Mouse (Mus musculus): ENCODE results near the gene Trim40. TPM values are rescaled to one million over a fixed set of nuclear protein-coding genes. Genes with fewer than 3 reads are reported as not detected.
A peak's percentile ranks its signal among the peaks of the same experiment; 100 is the strongest.
"Not testable (repeated sequence)": the region's sequence is repeated elsewhere in the genome, so short reads cannot be mapped to it uniquely, and the experiment has no call there.

Gene Trim40
- polyA plus RNA-seq, 1 experiment from 2014 or later, result not detected

DNA sequence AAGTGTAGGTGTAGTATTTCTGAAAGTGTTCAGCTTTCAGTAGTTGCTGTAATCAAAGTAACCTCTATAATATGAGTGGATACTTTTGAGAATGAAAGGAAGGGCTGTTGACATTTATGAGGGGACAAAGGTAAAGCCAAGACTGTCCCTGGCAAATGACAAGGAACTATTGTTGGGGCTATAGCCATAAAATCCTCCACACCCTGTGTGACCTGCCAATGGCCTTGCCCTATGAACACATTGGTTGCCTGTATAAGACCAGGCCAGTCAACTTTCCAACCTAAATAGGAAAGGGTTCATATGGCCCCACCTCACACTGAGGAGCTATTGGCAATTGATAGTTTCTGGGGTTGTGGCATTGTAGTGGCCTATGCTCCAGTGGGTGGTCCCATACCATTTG, 7.1 kb upstream of the Trim40 start:
- no peak for ATAC-seq
- no peak for TF ChIP-seq CTCF (IDR thresholded peaks at IDR 0.05)
- DNase-seq (ENCODE audit: low read depth, low spot score), result no peak
- peaks cover 4% of the 10 kb centered on the region for H3K27me3 ChIP-seq
- in situ Hi-C loops (cut with MboI; ENCODE audit: low pct_unique_long_range_greater_than_20kb), result no loop called here
- POLR2A ChIA-PET, result no interaction called here
- CTCF ChIA-PET, result interaction anchor here (0.9 to 2.6 kb wide), 9 partner anchors 9 to 110 kb away, joined by 3 to 12 read pairs (median 3); no protein-coding TSS in a partner anchor

DNA sequence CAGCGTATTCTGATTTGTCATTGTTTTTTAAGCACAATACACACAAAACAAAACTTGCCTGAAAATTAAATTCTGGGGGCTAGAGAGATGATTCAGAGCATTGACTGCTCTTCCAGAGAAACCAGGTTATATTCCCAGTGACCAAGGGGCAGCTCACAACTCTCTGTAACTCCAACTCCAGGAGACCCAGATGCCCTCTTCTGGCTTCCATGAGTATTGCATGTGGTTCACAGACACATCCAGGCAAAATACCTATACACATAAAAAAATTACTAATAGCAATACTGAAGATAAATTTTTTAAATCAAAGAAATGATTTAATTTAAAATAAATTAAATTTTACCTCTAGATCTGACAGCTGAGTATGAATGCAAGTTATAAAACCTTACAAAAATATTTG, 6.7 kb upstream of the Trim40 start:
- CTCF ChIA-PET, result interaction anchor here (0.9 to 2.6 kb wide), 8 partner anchors 9 to 110 kb away, joined by 3 to 12 read pairs (median 4); no protein-coding TSS in a partner anchor
- POLR2A ChIA-PET, result no interaction called here
- TF ChIP-seq CTCF (IDR thresholded peaks at IDR 0.05), result peak; percentile 65
- DNase-seq (ENCODE audit: low read depth, low spot score) (no peak), ATAC-seq (no peak)
- H3K27me3 ChIP-seq, result peaks cover 2% of the 10 kb centered on the region
- in situ Hi-C loops (cut with MboI; ENCODE audit: low pct_unique_long_range_greater_than_20kb), result no loop called here

DNA sequence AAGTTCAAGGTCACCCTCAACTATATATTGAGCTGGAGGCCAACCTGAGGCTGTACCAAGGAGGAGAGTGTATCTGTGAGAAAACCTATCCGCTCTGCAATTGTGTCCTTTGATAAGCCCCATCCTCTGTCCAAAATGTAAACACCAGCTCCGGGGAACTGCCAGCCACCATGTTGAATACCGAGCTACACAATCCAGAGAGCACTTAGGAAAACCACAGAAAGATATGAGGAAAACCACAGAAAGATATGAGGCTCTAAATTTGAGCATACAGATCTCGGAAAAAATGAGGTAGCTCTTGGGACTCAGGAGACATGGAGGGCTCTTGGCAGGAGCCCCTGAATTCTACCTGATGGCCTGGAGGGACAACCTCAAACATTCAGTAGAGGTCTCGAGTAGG, 3.5 kb upstream of the Trim40 start:
- no peak for TF ChIP-seq CTCF (IDR thresholded peaks at IDR 0.05)
- in situ Hi-C loops (cut with MboI; ENCODE audit: low pct_unique_long_range_greater_than_20kb), result loop anchor here (5.0 kb wide), 2 partner anchors 159 to 309 kb away; partner anchors contain the start of gene Olfr94
- H3K27me3 ChIP-seq, result peaks cover 14% of the 10 kb centered on the region
- no peak for DNase-seq (ENCODE audit: low read depth, low spot score)
- ChIA-PET CTCF (interaction anchor here (0.8 to 5.9 kb wide), 14 partner anchors 8 to 304 kb away, joined by 3 to 51 read pairs (median 6); no protein-coding TSS in a partner anchor), POLR2A (no interaction called here)
- ATAC-seq, result no peak

DNA sequence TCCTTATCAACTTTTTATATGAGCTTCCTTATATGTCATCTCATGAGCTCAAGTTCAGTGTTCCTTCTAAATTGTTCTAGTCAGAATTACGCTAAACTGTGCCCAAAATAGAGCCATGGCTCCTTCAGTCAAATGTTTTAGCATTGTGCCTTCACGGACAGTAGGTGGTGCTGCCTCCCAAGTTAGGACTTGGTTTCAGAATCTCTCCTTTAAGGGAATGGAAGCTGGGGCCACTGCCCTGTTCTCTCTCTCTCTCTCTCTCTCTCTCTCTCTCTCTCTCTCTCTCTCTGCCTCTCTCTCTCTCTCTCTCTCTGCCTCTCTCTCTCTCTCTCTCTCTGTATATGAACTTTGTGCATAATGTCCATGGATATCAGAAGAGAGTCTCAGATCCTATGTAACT, 2.4 kb upstream of the Trim40 start:
- CTCF ChIA-PET, result interaction anchor here (0.7 to 5.9 kb wide), 27 partner anchors 9 to 312 kb away, joined by 3 to 51 read pairs (median 5); no protein-coding TSS in a partner anchor
- POLR2A ChIA-PET, result interaction anchor here (0.7 kb wide), 1 partner anchor 54 kb away, joined by 3 read pairs; no protein-coding TSS in a partner anchor
- H3K27me3 ChIP-seq, result peaks cover 20% of the 10 kb centered on the region
- peak; percentile 80 for ATAC-seq
- in situ Hi-C loops (cut with MboI; ENCODE audit: low pct_unique_long_range_greater_than_20kb), result loop anchor here (5.0 kb wide), 2 partner anchors 160 to 310 kb away; partner anchors contain the start of gene Olfr94
- TF ChIP-seq CTCF (IDR thresholded peaks at IDR 0.05), result peak; percentile 87
- DNase-seq (ENCODE audit: low read depth, low spot score), result no peak

DNA sequence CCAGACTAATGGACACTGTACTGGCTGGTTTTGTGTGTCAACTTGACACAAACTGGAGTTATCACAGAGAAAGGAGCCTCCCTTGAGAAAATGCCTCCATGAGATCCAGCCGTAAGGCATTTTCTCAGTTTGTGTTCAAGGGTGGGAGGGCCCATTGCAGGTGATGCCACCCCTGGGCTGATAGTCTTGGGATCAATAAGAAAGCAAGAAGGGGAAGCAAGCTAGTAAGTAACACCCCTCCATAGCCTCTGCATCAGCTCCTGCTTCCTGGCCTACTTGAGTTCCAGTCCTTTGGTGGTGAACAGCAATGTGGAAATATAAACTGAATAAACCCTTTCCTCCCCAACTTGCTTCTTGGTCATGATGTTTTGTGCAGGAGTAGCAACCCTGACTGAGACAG, 1.6 kb upstream of the Trim40 start:
- in situ Hi-C loops (cut with MboI; ENCODE audit: low pct_unique_long_range_greater_than_20kb), result loop anchor here (5.0 kb wide), 2 partner anchors 161 to 311 kb away; partner anchors contain the start of gene Olfr94
- DNase-seq (ENCODE audit: low read depth, low spot score); ATAC-seq; POLR2A ChIA-PET: not testable (repeated sequence)
- H3K27me3 ChIP-seq, result peaks cover 22% of the 10 kb centered on the region
- CTCF ChIA-PET, result interaction anchor here (0.8 to 5.9 kb wide), 13 partner anchors 12 to 313 kb away, joined by 3 to 51 read pairs (median 7); no protein-coding TSS in a partner anchor

DNA sequence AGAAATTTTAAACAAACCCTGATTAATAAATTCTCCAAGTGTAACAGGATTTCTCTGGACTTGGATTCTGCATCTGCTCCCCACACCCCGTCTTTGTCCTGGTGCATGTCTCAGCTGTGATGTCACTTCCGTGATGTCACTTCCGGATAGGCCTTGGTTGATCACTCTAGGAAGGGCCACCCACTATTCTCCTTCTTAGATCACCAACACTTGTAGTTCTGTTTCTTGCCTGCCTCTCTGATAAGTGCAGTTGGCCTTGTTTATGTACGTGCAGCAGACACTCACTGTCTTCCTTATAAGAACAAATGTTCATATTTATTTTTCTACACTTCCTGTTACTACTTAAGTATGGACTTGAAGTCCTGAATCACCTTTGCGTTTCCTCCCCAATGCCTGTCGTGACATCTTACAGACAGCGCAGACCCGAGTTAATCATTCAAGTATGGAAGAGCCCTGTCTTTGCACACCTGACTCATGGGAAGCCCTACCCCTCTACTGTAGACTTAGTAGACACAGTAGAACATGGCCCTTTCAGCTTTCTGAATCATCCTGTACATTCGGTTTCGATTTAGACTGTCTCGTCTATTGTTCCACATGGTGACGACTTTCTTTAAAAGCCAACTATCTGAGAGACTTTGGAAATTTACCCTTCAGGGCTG, 4.7 kb downstream of the Trim40 start:
- no peak for ATAC-seq
- CTCF ChIA-PET, result interaction anchor here (1.0 kb wide), 1 partner anchor 9 kb away, joined by 3 read pairs; no protein-coding TSS in a partner anchor
- no peak for DNase-seq (ENCODE audit: low read depth, low spot score)
- POLR2A ChIA-PET, result no interaction called here
- in situ Hi-C loops (cut with MboI; ENCODE audit: low pct_unique_long_range_greater_than_20kb), result no loop called here
- no peak for TF ChIP-seq CTCF (IDR thresholded peaks at IDR 0.05)
- H3K27me3 ChIP-seq, result peaks cover 18% of the 10 kb centered on the region

DNA sequence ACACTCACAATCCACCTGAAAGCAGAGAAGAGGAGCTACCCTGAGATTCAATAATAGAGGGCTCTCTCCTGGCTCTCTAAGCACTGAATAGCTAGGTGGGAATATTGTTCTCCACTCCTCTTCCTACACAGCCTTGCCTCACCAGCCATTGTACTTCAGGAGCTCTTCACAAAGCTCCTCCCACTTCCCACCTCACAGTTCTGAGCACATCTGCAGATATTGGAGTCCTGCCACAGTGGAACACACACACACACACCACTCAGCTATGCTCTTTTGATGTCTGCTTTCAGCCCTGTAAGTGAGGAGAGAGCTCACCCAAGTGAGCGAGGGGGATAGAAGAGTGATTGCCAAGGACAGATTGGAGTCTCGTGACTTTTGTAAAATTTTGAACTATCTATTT, 6.6 kb downstream of the Trim40 start:
- DNase-seq (ENCODE audit: low read depth, low spot score) (no peak), ATAC-seq (no peak)
- ChIA-PET POLR2A (no interaction called here), CTCF (interaction anchor here (1.1 to 1.6 kb wide), 4 partner anchors 9 to 30 kb away, joined by 3 to 7 read pairs (median 4); no protein-coding TSS in a partner anchor)
- in situ Hi-C loops (cut with MboI; ENCODE audit: low pct_unique_long_range_greater_than_20kb), result no loop called here
- peaks cover 8% of the 10 kb centered on the region for H3K27me3 ChIP-seq
- no peak for TF ChIP-seq CTCF (IDR thresholded peaks at IDR 0.05)

DNA sequence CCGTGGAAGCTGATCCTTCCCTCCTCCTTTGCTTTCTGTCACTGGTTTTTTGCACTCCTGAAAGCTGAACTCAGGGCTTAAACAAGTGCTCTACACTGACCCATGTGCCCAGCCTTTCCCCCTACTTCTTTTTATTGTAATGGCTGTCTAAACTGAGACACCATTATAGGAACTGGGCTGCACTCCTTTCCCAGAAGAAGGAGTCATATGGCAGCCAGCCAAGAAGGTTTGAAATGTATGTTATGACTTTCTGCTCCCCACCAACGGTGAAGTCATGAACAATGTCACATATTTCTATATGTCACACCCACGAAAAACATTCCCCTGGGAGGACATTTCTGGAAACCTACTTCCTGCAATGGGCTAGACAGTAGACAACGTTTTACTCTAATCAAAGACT, 15.3 kb downstream of the Trim40 start:
- CTCF ChIA-PET, result no interaction called here
- in situ Hi-C loops (cut with MboI; ENCODE audit: low pct_unique_long_range_greater_than_20kb), result no loop called here

DNA sequence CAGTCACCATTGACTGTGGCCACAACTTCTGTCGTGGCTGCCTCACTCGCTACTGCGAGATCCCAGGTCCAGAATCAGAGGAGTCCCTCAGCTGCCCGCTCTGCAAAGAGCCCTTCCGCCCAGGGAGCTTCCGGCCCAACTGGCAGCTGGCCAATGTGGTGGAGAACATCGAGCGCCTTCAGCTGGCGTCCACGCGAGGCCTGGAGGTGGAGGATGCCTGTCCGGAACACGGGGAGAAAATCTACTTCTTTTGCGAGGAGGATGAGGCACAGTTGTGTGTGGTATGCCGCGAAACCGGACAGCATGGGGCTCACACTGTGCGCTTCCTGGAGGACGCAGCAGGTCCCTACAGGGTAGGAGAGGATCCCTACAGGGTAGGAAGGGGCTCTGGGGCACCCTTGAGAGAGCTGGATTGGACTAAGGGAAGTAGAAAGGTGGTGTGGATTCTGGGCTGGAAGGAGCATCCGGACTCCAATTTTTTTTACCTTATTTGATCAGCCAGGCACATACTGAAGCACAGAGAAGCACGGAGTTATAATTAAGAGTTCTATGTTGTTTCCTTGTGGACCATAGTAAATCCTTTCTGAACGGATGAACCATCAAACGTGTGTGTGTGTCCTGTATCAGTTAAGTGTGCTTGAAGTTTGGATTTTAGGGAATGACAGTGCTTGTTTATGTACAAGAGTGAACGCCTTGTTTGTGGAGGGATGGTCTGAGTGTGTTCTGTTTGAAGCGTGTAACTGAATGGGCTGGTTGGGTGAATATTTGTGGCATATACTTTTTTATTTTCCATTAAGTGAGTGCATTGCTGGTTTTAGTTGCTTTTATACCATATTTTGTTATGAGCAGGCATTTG, 19.7 kb downstream of the Trim40 start:
- in situ Hi-C loops (cut with MboI; ENCODE audit: low pct_unique_long_range_greater_than_20kb), result no loop called here
- ChIA-PET CTCF (interaction anchor here (1.1 to 1.7 kb wide), 3 partner anchors 11 to 46 kb away, joined by 3 to 4 read pairs (median 3); no protein-coding TSS in a partner anchor), POLR2A (no interaction called here)
- ATAC-seq, result no peak
- H3K27me3 ChIP-seq, result peaks cover 4% of the 10 kb centered on the region
- TF ChIP-seq CTCF (IDR thresholded peaks at IDR 0.05), result no peak
- DNase-seq (ENCODE audit: low read depth, low spot score), result no peak

More for the DNA sequence above, 15.3 kb downstream of the Trim40 start:
- POLR2A ChIA-PET, result no interaction called here
- no peak for DNase-seq (ENCODE audit: low read depth, low spot score)
- no peaks in the 10 kb centered on the region for H3K27me3 ChIP-seq
- TF ChIP-seq CTCF (IDR thresholded peaks at IDR 0.05), result no peak
- ATAC-seq, result no peak

DNA sequence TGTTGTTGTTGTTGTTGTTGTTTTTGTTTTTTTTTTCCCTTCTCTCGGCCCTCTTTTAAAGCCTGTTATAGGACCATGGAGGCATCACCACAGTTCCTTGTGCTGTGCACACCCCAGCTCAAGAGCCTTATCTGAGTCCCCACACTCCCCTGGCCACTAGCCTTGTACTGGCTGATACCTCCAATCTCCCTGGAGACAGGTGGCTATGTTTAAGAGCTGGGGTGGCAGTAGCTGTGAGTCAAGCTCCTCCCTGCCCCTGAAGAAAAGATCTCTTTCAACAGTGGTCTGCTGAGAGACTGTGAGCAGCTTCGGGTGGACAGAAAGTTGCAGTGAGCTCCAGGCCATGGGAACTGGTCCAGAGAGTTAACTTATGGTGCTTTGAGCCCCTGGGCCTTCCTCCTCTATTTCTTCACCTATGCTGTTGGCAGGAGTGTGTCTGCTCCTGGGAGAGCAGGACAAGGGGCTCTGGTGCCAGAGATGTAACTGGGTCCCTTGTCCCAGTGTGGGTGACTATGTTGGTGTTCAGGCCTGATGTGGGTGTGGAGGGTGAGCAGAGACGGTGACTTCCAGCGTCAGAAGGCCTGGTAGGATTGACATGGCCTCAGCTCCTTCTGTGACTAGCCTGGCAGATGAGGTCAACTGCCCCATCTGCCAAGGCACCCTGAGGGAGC, 20.5 kb downstream of the Trim40 start, which contains the start of gene Trim10:
TSS of gene Trim10 (plus strand) at position 291 of the 671 bp plus-strand sequence.
- H3K27me3 ChIP-seq, result peaks cover 4% of the 10 kb centered on the region
- no peak for TF ChIP-seq CTCF (IDR thresholded peaks at IDR 0.05)
- DNase-seq (ENCODE audit: low read depth, low spot score) (no peak), ATAC-seq (no peak)
- in situ Hi-C loops (cut with MboI; ENCODE audit: low pct_unique_long_range_greater_than_20kb), result no loop called here
- POLR2A ChIA-PET, result no interaction called here
- CTCF ChIA-PET, result interaction anchor here (1.1 kb wide), 1 partner anchor 12 kb away, joined by 3 read pairs; no protein-coding TSS in a partner anchor

Measured in Patski (cell line).